Mouse (Mus musculus) kidney, adult 10 weeks (tissue): Measurements from ENCODE around the gene Mettl6. TPM values are rescaled to one million over a fixed set of nuclear protein-coding genes. Genes with fewer than 3 reads are reported as not detected.

ENCODE experiments used
- polyA plus RNA-seq: library from polyadenylated mRNA; stranded (reverse); fragments of 350-450 nt; fragmentation: Illumina TruSeq; extraction: RNeasy Lipid Tissue Mini Kit (QIAGEN cat#74804); gene quantifications from one replicate; pipeline ENCODE4 v1.2.3, GENCODE M21; 2014; ENCODE audit warnings: low read depth, low replicate concordance

The Mettl6 gene
- polyA plus RNA-seq, result 43.3 TPM

GRCm38 (mm10) chr14:31494975-31495455 lies at the start of gene Mettl6:
Gene Mettl6, minus strand, starts transcription at chr14:31495040.

DNA sequence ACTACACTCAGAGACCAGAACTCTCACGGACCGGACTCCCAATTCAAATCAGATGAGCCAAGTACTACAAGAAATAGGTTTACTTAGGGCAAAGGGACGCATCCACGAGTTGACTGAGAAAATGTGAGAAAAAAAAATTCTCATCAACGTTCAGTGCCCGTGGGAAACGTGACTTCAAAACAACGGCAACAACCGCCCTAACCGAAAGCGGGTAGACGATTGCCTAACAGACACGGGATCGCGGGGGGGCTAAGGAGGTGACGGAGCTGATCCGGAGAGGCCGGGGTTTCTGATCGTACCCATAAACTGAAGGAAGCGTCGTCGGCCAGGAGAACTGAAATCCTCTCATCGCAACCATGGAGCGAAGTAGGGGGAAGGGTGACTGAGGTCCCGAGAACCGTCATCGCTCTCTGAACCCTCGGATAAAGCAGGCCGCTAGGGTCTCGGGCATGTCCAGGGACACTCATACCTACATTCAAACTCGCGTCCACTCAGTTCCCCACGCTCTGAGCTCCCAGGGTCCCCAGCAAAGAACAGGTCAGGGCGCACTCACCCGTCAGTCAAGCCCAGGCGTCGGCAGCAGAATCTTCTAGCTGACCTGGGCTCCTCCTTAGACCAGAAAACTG lies 378 bp downstream of the Mettl6 start, which contains the start of gene Eaf1:
TSS of gene Eaf1 (plus strand) at position 51 of the 626 bp plus-strand sequence.

DNA sequence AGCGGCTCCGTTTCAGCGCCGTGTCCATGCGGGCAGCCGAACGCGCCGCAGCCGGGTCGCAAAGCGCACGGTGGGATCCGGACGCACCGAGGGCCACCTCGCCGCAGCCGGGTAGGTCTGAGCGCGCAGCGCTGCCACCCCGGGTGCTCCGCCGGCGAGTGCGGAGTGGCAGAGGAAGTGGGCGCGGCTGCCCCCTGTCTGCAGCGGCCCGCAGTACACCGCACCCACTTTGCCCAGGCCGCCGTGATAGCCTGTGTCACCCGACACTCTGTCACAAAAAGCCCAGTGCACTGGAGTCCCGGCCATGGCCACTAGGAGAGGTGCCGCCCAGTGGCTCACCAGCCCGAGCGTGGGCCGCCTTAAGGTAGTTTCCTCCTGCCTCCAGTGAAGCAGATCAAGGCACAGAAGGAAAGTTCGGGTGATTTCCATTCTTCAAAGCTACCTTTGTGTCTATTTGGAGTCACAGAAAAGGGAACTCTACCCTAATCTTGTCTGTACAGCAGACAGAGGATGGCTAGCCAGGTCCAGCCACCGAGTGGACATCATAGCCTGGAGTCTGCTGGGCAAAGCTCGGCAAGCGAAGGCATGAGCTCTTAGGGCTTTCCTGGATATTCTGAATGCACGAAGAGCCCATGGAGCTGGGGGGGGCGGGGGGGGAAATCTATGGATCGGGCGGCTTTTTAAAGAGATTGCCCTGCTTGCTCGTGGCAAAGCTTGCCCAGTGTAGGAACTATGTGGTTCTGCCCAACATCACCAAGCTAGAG lies 58.7 kb downstream of the Mettl6 start, which contains the start of gene Sh3bp5:
TSS of gene Sh3bp5 (minus strand) at position 149 of the 764 bp plus-strand sequence.

Other genes with a start within 250 kb of the Mettl6 start
- gene Phf7, start 243.7 kb downstream of the Mettl6 start, polyA plus RNA-seq, result 15.3 TPM
- 5.7 TPM for gene Bap1, start 243.6 kb downstream of the Mettl6 start, polyA plus RNA-seq
- not detected for gene Dnah1, start 171.1 kb downstream of the Mettl6 start, polyA plus RNA-seq
- gene Capn7, start 158.4 kb downstream of the Mettl6 start, polyA plus RNA-seq, result 114 TPM
- 63.8 TPM for gene Sh3bp5, start 59.0 kb downstream of the Mettl6 start, polyA plus RNA-seq
- 45.7 TPM for gene Eaf1, start 641 bp downstream of the Mettl6 start, polyA plus RNA-seq
- not detected for gene Colq, start 96.3 kb upstream of the Mettl6 start, polyA plus RNA-seq
- gene Gm49387, start 145.8 kb upstream of the Mettl6 start, polyA plus RNA-seq, result not detected
- 8.1 TPM for gene Btd, start 146.0 kb upstream of the Mettl6 start, polyA plus RNA-seq
- 130 TPM for gene Hacl1, start 146.2 kb upstream of the Mettl6 start, polyA plus RNA-seq